Mouse (Mus musculus) thymus, postnatal 10 days (tissue): ENCODE measurements around the gene Lrch1.

Experiments
- DNase-seq, 2 experiments: peaks; one replicate each; pipeline ENCODE4 v3.0.0; 2021; ENCODE audit warnings: low spot score in 2 of 2

The Lrch1 gene

DNA sequence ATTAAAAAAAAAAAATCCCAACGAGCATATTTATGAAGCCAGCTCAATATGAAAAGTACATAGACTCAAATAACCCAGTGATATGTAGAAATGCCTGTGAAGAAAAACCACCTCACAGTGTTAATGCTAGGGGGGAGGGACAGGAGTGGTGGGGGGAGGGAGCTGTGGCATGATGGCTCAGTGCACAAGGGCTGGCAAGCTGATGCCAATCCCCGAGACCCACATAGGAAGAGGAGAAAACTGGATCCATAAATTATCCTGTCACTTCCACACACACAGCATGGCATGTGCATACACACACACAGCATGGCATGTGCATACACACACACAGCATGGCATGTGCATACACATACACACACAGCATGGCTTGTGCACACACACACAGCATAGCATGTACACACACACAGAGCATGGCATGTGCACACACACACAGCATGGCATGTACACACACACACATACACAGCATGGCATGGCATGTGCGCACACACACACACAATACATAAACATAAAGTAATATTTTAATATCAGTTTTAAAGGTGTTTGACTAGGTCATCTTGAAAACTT is 54.5 kb downstream of the Lrch1 start:
- no peak for DNase-seq

- DNase-seq: no peak
Measured at GRCm38 (mm10) chr14:74889304-74889703, 58.4 kb downstream of the Lrch1 start.

DNA sequence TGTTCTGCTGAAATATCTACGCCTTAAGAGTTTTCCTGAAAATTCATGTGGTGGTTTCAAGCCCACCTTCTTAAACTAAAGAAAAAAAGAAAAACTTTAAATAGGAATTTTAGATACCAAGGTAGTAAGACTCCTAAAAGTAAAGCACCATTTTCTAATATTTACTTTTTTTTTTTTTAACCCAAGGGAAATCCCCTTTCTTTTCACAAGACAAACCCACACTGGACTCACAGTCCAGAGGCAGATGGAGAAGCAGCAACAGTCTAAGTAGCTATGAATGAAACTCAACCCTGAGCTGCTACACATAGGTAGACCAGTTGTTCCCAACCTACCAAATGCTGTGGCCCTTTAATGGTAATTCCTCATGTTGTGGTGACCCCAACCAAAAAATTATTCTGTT is 59.6 kb downstream of the Lrch1 start:
- DNase-seq: no peak

DNA sequence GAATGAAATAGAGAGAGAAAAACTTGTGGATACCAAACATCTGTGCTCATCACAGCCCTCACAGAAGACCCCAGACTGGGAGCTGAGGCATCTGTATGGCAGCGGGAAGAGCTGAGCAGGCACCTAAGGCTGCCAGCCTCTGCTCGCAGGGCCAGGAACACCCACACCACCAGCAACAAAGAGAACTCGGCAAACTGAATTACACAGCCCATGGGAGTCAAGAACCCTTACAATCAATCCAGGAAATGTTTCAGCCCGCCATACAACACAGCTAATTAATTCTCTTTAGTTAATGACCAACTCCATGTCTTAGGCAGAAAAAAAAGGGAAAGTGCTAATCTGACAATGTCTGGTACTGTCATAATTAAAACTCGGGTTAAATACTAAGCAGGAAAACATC is 61.2 kb downstream of the Lrch1 start:
- no peak for DNase-seq

GRCm38 (mm10) chr14:74884920-74885319 is 62.8 kb downstream of the Lrch1 start:
- DNase-seq: no peak

DNA sequence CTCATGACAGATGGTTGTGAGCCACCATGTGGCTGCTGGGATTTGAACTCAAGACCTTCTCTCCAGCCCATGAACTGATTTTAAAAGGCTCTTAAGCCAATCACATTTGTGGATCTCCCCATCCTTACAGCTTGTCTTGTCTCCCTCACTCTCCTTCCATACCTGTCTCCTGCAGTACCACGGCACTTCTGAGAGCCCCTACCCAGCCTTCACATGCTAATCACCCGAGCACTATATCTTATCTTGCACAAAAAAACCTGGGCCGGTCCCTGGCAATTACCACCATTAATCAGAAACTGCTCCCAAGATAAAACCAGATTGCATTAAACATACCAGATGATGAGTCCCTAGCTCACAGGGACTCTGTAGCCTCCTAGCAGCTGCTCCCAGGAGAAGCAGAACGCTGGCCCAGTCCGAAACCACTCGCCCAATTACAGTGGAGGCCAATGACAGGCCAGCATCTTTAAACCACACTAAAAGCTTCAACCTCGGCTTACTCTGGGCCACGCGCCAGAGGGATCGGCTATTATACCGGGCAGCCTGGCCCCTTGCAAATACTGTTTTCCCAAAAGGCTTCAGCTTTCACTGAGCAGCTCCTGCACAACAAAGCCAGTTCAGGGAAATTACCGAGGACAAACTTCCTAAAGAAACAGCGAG is 63.5 kb downstream of the Lrch1 start:
- DNase-seq: no peak

DNA sequence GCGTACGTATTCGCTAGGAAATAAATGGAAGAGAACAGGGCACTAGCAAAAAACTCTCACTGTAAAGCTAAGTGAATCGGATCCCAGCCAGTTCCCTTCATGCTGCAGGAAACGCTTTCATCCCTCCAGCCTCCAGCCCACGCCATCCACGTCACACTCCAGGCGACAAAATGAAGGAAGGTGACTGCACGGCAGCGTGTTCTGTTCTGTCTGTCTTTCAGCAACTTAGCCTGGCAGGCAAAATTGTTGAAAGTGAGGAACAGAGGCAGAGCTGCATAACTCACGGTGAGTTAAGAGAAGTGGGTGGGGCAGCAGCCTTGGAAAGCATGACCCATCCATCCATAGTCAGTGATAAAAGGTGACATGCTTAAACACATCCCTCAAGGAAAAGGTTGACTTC is 64.5 kb downstream of the Lrch1 start:
- DNase-seq: no peak

DNA sequence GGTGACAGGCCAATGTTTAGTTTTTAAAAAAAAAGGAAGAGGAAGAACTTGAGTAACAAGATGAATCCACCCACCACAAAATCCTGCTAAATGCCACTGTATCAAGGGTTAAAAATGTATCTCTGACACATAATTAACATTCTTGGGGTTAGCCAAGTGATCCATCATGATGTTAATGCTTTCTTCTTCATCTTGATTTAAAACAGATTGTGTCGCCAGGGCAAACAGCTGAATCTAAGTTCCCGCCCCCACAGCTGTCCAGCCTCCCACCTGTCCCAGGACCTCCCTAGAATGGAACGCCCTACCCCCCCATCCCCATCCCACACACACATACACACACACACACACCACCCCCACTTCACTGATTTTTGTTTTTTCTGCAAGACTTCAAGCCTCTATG is 64.9 kb downstream of the Lrch1 start:
- no peak for DNase-seq

DNA sequence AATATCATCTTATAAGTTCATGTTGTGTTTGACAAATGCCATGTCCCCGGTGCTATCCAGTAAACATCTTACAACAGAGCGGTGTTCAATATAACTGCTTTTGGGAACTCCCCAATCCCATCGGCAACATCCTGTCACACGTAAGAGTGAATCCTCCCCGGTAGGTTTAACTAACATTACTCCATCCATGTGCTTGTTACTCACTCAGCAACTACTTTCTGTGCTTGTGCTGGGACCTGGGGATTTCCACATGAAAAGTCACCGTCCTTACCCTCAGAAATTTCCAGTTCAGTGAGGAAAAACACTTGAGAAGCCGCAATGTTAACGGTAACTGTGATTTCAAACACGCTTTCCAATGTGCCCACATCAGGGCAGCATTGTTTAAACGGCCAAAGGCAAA is 66.8 kb downstream of the Lrch1 start:
- no peak for DNase-seq

GRCm38 (mm10) chr14:74879480-74879879 is 68.2 kb downstream of the Lrch1 start:
- DNase-seq: no peak

DNA sequence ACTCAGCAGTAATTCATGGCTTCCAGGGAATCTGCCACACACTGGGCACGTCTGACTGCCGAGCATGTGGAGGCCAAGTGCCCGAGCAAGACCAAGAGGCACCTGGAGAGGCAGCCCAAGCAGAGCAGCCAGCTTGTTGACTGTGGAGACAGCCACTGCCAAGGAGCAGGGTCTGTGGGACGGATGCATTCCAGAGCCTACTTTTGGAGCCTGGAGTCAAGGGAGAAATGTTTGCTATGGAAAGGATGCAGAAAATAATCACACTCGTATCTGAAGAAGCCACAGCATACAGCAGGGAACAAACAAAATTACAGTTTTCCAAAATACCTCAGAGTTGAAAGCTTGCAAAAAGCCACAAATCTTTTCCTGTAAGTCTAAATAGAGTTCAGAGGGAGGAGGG is 70.4 kb downstream of the Lrch1 start:
- DNase-seq: no peak

DNA sequence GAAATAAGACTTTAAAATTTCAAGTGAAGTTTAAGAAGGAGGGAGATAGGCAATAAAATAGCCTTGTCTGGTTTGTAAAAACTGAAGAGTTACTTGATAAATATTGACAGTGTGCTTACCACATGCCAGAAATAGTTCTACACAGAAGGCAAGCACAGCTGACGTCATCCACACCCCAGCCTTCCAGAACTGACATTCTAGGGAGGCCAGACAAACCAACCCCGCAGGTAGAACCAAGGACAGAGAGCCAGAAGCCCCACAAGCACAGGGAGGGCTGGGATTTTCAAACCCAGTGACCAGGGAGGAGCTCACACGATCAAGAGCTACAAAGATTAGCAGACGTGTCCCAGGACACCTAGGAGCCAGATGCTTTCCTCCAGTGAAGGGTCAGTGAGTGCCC is 76.5 kb downstream of the Lrch1 start:
- DNase-seq: no peak

DNA sequence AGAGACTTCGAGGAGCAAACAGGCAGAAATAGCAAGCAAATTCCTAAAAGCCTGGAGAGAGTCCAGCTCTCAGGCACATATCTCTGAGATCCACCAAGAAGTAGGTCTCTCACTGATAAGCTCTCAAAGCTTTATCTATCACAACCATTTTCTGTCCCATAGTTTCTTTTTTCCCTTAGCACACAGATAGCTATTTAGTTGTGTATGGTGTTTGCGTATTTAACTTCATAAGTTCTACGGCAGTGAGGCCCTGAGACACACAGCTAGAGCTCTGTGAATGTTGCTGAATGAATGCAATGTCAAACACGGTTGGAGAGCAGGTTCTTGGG is 78.8 kb downstream of the Lrch1 start:
- no peak for DNase-seq

GRCm38 (mm10) chr14:74868188-74868901 is 79.3 kb downstream of the Lrch1 start:
- DNase-seq: no peak

- DNase-seq: no peak
Measured at GRCm38 (mm10) chr14:74867076-74868042, 80.3 kb downstream of the Lrch1 start.

GRCm38 (mm10) chr14:74865738-74866137 is 81.9 kb downstream of the Lrch1 start:
- no peak for DNase-seq

GRCm38 (mm10) chr14:74864805-74865483 is 82.7 kb downstream of the Lrch1 start:
- DNase-seq: no peak

DNA sequence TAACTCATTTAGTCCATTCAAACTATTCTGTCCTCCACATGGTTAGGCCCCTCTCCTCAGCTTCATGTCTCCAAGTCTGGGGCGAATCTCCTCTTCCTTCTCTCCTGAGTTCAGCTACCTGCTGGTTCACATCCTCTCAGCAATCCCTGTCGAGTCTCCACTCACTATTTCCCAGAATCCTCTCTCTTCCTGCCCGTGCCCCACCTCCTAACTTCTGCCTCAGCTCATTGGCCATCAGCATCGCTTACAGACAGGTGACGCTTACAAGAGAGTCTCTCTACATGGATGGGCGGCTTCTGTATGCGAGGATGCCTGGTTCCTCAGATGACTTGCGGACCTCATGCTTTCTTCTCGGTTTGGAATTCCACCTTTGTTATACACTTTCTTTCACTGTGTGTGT is 86.2 kb downstream of the Lrch1 start:
- DNase-seq: no peak

GRCm38 (mm10) chr14:74859154-74859553 is 88.5 kb downstream of the Lrch1 start:
- DNase-seq: no peak

GRCm38 (mm10) chr14:74855429-74855828 is 92.2 kb downstream of the Lrch1 start:
- DNase-seq: no peak

DNA sequence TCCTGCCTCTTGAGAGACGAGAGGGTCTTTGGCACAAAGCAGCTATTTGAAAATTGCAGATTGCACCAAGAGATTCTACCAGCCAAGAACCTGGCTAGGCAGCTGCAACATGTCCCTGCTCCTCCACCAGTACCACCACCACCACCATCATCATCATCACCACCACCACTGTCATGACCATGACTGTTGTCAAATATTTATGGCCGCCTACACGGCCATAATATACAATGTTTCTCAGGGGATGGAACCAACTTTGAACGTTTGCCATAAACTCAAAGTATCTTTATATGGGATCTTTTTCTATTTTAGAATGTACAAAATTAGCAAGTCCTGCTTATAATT is 93.9 kb downstream of the Lrch1 start:
- DNase-seq: no peak
